Mouse (Mus musculus): ENCODE results near the gene Zyg11a. TPM values are rescaled to one million over a fixed set of nuclear protein-coding genes. Genes with fewer than 3 reads are reported as not detected.
"Not testable (repeated sequence)": the region's sequence is repeated elsewhere in the genome, so short reads cannot be mapped to it uniquely, and the experiment has no call there.

Gene Zyg11a
- total RNA-seq (2021), result not detected
- long read RNA-seq, result 0 reads

DNA sequence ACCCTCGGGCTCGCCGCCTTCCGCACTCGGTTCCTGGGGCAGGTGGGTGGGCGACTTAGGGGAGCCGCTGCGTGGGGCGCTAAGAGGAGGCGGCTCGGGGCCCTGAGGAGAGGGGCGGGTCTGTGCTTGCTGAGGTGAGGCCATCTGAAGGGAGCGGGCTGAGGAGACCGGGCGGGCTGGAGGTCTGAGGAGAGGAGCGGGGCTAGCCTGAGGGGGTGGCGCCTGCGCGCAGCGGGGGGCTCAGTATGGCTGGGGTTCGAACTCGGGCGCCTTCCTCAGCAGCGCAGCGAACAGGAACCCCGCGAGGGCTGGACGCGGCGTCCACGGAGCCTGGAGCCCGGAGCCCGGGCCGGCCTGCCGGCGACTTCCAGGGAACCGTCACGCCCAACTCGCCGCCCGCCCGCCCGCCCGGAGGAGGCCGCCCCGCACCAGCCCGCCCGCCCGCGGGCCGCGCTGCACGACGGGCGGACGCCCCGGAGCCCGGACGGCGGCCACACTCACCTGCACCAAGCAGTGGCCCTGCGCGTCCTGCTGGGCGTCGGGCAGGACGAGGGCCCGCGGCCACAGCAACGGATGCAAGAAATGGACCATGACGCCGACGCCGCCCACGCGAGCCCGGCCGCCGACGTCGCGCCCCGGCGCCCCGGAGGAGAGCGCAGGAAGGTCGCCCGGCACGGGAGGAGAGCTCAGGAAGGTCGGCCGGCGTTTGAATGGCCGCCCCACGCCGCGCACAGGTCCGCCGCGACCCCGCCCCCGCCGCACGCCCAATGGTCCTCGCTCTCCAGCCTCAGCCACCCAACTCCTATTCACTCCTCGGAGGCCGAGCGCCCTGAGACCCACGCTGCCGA is at the start of gene Zyg11a:
Gene Zyg11a (minus strand): TSS at position 717 of the 848 bp plus-strand sequence.
- no peak for DNase-seq (ENCODE audit: low spot score in 2 of 2)

DNA sequence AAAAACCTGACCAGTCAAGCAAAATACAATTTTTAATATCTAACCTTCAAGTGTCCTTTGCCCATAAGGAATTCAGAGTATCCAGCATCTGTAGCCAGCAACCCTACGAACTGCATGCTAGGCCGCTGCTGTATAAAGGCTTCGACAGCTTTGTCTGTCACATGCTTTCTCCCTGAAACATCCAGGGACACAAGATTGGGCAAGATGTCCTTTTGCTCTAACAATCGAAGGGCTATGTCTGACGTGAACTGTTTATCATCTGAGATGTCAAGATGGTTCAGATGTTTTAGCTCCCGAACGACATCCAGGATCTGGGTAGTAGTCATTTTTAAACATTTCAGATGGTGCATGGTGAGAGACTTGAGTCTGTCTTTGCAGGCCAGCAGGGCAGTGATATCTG is 47.9 kb upstream of the Zyg11a start:
- no peak for DNase-seq (ENCODE audit: low spot score in 2 of 2)

DNA sequence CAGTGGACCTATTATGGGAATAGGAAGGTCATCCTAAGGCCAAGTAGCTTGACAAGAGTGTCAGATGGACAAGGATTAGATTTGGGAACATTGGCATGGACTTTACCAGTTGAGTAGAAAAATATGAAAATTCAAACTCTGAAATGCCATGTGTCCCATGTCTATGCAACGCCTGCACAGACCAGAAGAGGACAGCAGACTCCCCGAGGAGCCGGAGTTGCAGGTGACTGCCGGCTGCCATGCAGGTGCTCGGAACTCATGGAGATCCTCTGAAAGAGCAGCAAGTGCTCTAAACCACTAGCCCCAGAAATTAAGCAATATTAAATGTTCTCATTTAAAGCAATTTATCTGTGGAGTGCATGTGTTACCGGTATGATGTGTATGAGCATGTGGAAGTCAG is 35.5 kb upstream of the Zyg11a start:
- DNase-seq (ENCODE audit: low spot score in 2 of 2), result no peak

DNA sequence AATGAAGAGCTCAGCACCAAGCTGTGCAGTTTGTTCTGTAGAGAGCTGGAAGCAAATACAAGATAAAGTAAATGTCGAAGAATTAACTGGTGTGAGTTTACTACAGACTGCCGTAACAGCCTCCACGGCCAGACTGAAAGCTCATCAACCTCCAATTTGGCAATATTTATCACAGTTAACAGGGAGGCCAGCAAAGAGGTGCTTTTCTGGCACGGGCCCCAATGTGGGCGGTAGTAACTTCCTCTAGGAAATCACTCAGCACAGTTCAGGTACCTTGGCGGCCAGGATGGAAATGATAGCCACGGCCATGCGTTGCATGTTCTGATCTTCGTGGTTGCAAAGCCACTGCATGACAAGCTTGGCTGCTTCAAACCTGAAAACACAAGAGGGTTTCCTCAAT is 32.7 kb upstream of the Zyg11a start:
- no peak for DNase-seq (ENCODE audit: low spot score in 2 of 2)

DNA sequence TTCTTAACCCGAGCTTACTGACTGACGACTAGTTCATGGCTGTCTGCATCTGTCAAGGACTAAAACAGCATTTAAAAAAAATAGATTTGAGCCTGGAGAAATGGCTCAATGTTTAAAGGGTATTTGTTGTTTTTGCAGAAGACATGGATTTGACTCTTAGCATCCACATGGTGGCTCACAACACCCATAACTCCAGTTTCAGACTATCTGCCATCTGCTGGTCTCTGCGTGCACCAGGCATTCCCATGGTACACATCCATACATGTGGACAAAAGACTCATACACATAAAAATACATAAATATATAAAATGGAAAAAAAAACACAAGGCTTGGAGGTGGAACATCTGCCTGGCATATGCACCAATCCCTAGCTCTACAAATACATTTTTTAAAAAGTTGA is 31.5 kb upstream of the Zyg11a start:
- DNase-seq (ENCODE audit: low spot score in 2 of 2), result no peak

DNA sequence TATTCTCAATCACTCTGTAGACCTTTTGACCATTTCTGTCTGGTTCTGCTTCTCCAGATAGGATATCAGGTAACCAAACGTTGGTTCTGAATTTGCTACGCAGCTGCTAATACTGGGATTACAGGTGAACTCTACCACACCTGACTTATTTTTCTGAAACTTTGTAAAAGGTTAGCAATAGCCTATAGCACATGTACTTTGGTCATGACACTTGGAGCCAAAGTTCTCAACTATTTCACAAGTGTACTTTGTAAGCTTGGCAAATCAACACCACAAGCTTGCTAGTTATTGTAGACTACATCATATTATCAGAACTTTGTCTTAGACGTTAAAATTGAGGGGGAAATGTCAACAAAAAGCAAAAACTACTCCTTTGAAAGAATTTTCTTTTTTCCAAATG is 15.8 kb upstream of the Zyg11a start:
- no peak for DNase-seq (ENCODE audit: low spot score in 2 of 2)

DNA sequence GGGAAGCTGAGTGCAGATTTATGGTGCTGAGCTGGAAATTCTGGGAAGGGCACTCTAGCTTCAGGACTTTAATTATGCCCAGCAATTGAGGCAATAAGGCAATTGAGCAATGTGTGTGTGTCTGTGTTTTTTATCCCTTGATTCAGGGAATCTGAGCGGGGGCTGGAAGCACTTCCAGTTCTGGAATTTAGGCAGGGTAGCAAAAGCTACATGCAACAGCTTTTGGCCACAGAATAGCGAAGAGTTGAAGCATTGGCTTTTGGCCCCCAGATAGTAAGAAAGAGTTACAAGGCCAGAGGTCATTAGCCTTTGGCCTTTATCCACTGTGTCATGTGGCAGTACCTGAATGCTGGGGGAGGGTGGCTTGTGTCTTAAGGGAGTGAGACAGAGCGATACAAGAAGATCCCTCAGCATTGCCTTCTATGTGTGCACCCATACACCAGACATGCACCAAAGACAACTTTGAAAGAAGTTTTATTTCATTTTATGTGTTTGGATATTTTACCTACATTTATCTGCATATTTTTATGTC is 7.6 kb upstream of the Zyg11a start:
- DNase-seq (ENCODE audit: low spot score in 2 of 2), result peak in 1 of 2 experiments; percentile 13

DNA sequence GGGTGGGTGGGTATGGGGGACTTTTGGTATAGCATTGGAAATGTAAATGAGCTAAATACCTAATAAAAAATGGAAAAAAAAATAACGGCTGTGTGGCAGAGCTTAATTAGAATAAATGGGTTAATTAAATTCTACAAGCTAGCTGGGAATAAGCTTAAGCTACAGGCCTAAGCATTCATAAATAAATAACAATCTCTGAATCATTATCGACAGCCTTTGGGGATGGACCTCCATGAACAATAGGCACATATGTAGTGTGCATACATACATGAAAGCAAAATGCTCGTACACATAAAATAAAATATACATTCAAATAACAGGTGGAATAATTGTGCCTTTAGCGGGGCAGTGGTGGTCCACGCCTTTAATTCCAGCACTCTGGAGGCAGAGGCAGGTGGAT is 4.7 kb upstream of the Zyg11a start:
- no peak for DNase-seq (ENCODE audit: low spot score in 2 of 2)

DNA sequence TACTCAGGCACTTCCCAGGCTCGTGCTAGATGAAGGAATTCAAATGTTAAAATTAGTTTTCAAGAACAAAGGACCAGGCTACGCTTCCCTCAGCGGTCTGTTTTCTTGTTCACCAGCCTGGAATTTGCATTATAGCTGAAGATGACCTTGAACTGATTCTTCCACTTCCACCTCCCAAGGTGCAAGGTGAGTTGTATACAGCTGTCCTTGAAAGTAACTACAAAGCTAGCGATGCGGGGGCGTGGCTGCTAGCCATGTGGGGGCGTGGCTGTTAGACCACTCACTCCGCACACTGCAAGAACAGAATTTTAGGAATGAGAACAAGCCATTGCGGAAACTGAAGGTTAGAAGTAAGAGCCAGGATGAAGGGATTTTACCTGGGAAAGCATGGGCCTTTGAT is 1.2 kb upstream of the Zyg11a start:
- no peak for DNase-seq (ENCODE audit: low spot score in 2 of 2)

DNA sequence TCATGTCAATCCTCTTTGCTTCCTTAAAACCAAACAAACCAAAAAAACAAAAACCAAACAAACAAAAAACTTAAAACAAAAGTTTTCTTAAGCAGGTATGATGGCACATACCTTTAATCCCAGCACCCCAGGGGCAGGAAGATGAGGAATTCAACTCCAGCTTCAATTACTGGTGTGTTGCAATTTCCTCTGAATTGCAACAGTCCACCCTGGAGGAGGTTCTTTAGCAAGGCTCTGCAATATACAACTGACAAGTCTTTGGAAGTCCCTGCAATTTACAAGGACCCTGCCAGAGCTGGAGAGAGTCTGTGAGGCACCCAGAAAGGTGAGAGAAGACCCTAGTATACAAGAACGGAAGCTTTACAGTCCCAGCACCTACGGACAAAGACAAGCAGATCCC is 4.8 kb downstream of the Zyg11a start:
- no peak for DNase-seq (ENCODE audit: low spot score in 2 of 2)

DNA sequence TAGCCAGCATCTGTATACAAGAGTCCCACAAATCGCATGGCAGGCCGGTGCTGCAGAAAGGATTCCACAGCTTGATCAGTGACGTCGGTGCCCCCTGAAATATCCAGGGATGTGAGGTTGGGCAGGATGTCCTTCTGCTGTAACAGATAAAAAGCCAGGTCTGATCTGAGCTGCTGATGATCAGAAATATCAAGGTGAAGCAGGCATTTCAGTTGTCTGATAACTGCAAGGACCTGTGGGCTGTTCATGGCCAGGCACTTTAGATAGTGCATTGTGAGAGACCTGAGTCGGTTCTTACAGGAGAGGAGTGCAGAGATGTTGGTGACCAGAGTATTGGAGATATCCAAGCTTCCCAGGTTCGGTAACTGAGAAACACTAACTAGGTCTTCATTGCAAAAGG is 13.2 kb downstream of the Zyg11a start:
- DNase-seq (ENCODE audit: low spot score in 2 of 2), result no peak

DNA sequence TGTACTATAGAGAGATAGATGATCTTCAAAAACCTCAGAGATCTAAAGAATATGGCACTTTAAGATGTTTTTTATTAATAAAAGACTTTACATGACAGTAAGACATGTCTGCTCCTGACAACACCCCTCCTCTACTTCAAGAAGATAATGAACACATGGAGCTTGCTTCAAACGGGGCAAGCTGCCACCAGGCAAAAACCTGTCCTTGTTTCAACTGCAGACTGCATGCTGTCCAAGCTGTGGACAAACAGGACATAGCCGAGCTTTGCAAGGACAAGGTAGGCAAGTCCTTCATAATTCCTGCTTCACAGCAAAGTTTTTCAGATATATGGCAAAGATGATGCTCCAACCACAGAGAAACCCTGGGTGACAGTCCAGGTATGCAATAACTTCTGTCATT is 18.6 kb downstream of the Zyg11a start:
- DNase-seq (ENCODE audit: low spot score in 2 of 2), result no peak

DNA sequence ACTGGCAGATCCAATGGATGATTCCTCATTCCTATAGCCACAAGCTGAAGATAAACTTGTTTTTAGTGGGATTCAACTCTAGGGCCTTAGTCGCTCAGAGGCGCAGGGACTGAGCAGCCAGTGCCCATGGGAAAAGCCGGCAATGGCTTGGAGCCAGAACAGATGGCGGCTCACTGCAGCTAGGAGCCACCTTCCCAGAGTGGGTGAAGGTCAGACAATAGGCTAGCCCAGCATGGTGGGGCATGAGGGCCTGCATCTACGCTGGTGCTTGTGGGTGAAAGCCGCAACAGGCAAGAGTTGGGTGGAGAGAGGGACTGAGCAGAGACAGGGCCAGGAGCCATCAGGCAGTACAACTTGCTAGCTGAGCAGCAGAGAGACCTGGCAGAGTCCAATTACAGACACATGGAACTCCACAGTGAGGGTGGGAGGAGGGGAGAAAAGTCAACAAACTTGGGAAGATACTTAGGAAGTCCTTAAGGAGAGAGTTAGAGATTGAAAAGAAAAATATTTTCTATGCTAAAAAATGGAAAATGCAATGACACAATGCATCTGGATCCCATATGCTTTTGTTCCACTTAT is 21.5 kb downstream of the Zyg11a start:
- DNase-seq (ENCODE audit: low spot score in 2 of 2), result no peak

DNA sequence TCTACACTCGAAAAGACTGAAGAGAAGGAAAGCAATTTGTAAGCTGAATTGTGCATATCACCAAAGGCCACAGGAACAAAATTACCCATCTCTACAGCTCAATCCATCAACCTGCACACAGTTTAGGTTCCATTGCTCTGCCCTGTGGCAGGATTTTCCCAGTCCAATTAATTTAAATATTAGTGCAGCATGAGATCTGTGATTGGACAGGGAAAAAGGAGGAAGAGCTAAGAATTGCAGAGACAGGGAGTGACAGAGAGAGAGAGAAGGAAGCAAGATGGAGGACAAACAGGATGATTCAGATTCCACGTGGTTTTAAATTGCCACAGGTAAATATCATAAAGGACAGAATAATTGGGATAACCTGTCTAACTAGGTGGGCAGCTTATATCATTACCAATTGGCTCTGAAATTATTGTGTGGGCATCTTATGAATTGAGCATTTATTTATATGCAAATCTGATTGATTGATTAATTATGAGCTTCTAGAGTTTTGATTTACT is 25.0 kb downstream of the Zyg11a start:
- no peak for DNase-seq (ENCODE audit: low spot score in 2 of 2)

DNA sequence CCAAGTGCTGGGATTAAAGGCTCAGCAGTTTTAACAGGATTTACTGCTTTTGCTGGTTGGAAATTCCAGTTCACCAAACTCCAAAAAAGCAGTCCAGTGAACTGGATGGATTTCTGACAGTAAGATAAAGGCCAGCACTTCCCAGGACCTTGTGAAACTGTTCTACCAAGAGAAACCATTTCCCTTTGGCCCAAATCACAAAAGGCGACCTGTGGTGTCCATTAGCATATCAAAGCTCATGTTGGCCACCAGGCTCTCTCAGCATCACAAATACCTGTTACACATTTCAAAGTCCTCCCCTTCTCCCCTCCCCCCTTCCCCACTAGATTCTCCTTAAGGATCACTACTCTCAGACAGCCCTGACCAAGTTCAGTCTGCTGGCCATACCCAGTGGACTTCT is 35.6 kb downstream of the Zyg11a start:
- DNase-seq (ENCODE audit: low spot score in 2 of 2), result no peak

DNA sequence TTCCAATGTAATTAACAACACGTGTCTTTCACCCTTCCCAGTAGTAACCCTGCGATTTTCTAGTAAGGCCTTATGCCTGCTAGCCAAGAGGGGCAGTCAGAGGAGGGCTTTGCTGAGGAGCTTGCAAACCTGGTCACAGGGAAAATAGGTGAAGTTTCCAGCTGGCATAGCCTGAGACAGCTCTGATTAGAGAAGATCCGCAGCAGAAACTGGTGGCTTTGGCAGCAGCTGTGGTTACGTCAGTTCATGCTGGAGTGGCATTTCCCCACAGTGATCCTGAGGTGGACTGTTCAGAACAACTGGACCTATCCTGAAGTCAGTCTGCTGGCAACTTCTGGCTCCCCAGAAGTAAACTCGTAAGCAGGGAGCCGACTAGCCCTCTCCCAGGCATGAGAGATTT is 49.8 kb downstream of the Zyg11a start:
- no peak for DNase-seq (ENCODE audit: low spot score in 2 of 2)

DNA sequence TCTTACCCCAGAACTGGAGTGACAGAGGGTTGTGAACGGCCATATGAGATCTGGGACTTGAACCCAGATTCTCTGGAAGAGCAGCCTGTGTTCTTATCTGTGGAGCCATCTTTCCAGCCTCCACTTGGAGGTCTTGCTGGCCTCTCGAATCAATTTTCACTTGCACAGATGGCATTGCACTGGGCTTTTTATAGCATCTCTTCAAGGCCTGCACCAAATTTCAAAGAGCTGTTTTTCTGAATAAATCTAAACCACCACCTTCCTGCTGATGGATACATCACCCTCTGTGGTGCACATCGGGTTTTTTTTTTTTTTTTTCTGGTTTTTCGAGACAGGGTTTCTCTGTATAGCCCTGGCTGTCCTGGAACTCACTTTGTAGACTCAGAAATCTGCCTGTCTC is 51.0 kb downstream of the Zyg11a start:
- no peak for DNase-seq (ENCODE audit: low spot score in 2 of 2)

DNA sequence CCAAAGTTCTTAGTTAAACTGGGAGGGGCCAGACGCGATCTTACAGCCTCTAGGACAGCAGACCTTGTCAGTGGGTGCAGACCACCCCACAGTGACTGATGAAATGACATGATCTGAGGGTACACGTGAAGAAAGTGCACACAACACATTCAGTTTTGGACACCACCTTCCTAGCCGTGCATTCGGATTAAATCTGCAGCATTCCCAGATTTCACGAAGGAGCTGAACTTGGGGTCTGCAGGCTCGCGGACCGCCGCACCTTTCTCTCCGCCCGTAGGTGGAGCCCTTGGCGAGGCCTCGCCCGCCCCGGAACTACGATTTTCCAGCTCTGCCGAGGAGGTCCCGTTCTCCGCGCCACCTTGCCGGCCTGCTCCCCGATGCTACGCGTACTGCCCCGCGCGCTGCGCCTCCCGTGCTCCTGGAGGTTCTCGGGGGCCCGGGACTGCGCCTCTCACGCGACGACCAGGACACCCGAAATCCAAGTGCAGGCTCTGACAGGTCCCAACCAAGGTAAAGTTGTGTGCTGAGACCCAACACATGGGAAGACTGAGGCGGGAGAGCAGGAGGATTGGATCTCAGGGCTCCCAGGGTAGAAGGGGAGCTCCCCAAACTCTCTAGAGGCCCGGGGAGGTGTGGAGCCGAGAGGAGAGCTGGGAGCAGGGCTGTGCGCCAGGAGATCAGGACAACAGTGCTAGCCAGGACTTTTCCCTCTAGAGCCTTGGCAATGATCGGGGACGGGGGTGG is 52.5 kb downstream of the Zyg11a start, which contains the start of gene Echdc2:
Gene Echdc2 (plus strand): TSS at position 286 of the 744 bp plus-strand sequence.
- peak in 1 of 2 experiments; percentile 7 for DNase-seq (ENCODE audit: low spot score in 2 of 2)

DNA sequence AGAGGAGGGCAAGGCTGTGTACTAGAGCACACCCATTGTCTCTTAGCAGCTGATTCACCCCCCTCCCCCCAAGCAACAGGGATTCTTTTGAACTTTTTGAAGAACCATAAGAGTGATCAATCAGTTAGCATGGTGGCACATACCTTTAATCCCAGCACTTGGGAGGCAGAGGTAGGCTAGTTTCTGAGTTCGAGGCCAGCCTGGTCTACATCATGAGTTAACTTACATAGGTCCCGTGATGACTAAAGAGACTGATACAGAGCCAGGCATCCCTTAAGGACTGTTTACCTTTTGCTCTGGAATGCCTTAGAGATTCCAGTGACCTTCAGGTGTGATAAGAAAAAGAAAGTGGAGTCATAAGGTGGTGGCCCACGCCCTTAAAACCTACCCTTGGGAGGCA is 54.6 kb downstream of the Zyg11a start:
- no peak for DNase-seq (ENCODE audit: low spot score in 2 of 2)

DNA sequence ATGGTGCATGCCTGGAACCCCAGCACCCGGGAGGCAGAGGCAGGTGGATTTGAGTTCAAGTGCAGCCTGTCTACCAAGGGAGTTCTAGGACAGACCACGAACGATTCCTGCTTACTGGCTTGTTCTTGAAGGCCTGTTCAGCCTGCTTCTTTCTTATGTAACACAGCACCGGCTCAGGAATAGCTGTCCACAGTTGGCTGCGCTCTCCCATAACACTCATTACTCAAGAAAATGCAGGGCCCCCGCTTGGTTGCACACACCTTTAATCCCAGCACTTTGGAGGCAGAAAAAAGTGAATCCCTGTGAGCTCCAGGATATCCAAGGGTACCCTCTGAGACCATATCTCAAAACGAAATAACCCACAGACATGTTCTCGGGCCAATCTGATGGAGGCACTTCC is 55.9 kb downstream of the Zyg11a start:
- DNase-seq (ENCODE audit: low spot score in 2 of 2), result no peak

DNA sequence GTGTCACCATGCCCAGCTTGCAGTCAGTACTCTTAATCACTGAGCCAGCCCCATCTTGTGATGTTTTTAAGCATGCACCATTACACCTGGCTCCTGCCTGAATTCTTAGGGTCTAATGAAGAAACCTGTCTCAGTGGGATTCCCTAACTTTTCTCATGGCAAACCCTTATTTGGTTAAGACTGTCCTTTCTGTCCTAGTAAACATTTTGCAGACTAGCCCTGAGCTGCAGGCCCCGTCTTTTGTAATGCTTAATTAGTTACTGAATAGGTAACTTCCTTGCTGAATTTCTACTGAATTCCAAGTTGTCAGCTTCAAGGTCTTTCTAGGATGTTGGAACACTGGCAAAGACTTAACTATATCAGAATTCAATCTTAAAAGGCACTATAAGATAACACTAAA is 62.7 kb downstream of the Zyg11a start:
- not testable (repeated sequence) for DNase-seq (ENCODE audit: low spot score in 2 of 2)

DNA sequence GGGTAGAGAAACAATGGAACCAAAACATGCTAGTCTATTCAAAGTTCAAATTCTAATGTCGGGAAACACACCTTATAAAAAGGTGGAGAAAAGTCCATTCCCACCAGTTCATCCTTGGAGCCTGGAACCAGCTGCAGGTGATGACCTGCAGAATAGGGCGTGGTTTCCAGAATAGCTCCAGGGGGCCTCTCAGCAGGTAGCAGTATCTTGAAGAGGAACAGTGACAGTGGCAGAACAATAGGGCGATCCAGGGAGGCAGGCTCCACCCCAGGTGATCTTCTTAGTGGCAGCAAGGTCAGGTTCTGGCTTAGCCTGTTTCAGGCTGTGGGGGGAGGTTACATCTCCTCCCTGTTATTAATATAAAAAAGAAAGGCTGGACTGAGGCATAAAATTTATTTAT is 72.3 kb downstream of the Zyg11a start:
- DNase-seq (ENCODE audit: low spot score in 2 of 2), result not testable (repeated sequence)

Data from layer of hippocampus, adult 18-20 months (tissue).